Mouse (Mus musculus) embryo, embryonic 9.5 days (tissue): ENCODE data around the gene Pyurf.
A peak's percentile ranks its signal among the peaks of the same experiment; 100 is the strongest.

Source experiments
- DNase-seq: peaks from one replicate; pipeline ENCODE4 v3.0.0-alpha.2; 2017; ENCODE audit errors: extremely low spot score

Gene Pyurf

DNA sequence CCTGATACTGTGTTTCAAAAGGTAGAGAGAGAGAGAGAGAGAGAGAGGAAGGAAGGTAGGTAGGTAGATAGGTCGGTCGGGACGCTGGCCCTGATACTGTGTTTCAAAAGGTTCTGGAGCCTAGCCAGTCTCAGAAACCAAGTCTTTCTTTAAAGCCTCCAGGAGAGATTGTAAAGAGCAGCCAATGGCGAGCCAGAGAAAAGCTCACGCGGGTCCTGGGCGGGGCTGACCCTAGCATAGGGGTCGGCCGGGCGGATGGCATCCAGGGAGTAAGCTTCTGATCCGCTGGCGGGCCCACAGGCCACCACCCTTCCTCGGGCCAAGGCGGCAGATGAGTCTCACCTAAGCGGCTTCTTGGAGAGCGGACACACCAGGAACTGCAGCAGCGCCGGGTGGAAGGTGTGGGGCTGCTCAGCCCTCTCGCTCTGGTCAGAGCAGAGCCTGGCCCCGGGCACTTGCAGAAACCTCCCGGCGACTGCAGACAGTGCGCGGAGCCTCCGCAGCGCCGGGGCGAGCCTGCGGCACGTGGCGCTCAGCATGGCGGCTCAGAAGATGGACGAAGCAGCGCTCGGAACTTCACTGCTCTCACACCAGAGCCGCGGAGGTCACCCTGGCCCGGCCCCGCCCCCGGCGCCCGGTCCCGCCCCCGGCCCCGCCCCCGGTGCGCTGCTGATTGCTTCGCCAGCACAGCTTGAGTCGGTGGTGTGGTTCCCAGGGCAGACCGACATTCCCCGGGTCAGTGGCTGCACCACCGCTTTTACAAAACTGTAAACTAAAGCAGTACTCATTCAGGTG lies at the start of gene Pyurf:
Gene Pyurf, minus strand, starts transcription at position 612 of the 795 bp plus-strand sequence.
- peak; percentile 96 for DNase-seq

DNA sequence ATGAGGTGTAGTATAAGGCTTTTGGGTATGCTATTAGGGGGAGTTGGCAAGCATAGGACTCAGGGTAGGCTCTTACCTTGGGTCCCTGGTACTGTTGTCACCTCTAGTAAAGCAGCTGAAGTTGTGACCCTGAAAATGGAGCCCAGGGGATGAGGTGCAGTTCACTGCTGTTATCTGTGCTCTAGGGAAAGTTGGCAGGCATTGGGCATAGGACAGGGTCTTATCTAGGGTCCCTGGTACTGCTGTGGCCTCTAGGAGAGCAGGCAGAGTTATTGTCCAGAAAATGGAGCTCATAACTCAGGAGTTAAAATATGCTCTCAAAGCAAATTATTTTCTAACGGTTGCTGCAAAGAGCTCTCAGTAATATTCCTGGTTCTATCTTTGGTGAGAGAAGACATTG lies 29.5 kb upstream of the Pyurf start:
- no peak for DNase-seq

DNA sequence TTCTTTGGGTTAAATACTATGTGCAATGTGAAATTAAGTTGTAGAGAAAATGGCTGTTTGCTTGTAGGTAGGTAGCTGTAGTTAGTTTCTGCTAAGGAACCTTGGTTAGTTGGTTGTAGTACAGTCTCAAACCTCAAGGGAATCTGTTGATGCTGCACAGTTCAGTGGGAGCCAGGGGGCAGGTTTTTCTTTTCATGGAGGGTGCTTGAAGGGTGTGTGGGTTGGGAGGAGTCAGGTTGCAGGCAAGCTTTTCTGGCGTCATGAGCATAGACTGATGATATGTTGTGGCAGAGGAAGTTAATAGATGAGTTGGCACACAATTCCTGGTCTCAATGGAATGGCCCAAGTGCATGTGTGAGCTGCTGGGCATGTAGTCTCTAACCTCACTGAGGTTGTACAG lies 19.8 kb upstream of the Pyurf start:
- DNase-seq: no peak

DNA sequence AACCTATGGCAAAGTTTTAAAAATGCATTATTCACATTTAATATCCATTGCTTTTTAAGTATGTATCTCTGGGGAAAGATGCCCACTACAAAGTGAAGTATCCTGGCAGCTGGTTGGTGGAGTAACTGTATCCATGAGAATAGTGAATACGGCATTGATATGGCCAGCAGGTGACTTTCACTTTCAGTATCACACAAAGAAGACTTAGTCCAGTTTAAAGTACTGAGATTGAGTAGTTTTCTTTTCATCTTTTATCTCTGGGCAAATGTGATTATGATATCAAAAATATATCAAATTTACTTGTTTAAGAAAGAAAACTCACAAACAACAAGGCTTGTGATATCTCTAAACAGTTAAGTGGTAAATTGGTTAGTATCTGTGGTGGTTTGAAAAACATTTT lies 14.8 kb upstream of the Pyurf start:
- no peak for DNase-seq

DNA sequence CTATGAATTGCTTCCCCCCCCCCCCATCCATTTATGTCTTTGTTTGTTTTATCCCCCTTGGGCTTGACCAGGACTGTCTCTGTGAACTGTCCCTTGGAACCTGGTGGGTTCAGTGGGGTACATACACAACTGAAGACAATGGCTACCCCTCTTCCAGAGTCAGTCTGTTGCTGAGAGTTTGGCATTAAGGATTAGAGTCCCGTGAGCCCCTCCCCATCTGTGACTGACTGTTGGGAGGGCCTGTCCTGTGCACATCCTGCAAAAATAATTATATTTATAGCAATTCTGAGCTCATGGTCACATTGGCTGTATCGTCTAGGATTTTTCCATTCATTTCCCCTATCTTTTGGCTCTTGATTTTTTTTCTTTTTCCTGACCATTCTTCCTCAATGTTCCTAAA lies 11.8 kb upstream of the Pyurf start:
- DNase-seq: no peak

DNA sequence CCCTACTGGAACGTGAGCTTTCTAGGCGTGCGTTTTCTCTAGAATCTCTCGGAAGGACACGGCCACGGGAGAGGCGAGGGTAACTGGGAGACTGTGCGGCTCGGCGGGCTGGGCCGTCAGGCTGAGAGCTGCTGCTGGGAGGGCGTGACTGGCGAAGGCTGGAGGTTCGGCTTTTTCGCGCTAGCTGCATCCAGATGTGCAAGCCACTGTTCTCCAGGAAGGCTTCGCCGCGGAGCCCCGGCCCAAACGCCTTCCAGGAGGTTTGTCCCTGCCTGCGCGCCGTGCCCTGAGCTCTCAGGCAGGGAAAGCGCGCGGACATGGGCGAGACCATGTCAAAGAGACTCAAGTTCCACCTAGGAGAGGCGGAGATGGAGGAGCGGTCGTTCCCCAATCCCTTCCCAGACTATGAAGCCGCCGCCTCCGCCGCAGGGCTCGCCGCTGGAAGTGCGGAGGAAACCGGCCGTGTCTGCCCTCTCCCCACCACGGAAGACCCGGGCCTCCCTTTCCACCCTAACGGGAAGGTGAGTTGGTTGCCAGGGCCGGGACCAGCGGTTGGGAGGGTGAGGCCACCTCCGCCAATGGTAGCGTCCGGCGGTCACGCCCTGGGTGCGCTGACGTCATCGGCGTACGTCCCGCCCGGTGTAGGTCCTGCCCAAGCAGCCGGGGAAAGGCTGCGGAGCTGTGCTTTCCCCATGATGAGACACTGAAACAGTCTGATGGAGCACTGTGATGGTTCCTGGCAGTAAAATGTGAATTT lies 11.0 kb upstream of the Pyurf start:
- DNase-seq: peak; percentile 95

DNA sequence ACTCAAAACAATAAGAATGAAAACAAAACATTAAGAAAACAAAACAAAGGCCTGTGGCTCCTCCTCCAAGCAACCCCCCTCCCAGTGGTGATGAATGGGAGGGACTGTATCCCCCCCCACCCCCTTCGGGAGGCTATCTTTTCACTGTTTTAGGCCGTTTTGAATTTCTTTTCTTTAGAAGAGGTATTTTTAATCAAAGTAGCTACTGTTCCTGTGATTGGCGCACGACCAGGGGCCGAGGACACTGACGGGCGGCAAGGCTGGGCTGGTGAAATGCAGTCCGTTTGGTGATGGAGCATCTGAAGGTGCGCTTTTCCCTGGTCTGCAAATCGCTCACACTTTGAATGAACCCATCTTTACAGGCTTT lies 10.5 kb upstream of the Pyurf start, which contains the start of gene Lancl2:
Gene Lancl2, plus strand, starts transcription at position 165 of the 367 bp plus-strand sequence.
- DNase-seq: no peak

DNA sequence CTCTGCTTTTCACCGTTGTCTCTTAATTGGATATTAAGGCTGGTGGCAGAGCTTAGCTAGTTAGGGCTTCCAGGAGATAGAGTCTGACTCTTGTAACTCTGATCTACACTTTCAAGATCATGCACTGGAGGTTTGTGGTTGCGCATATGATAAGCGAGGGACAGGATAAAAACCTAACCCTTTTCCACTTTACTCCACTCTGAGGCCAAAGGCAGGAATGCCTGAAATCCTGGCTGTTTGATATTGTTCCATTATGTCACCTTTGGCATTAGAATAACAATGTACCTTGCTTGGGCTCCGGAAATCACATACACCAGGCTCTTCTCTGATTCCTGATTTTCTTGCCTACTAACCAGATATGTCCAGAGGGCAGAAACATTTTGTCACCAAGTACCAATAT lies 9.8 kb upstream of the Pyurf start:
- DNase-seq: no peak

DNA sequence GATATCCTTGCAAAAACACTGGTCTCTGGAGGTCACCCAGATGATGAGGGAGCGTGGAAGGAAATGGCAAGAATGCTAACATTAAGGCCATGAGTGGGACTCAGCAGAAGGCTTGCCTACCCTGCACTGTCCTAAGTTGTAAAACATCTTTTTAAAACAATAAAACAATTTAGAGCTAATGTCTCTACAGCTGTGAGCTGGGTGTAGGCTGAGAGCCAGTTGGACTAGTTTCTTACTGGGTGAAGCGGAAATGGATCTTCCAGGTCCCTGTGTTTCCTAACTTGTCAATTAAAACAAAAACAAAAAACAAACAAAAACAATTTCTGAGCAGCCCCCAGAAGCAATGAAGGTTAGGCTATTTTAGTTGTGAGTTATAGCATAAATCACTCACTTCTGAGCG lies 1.2 kb upstream of the Pyurf start:
- DNase-seq: no peak

DNA sequence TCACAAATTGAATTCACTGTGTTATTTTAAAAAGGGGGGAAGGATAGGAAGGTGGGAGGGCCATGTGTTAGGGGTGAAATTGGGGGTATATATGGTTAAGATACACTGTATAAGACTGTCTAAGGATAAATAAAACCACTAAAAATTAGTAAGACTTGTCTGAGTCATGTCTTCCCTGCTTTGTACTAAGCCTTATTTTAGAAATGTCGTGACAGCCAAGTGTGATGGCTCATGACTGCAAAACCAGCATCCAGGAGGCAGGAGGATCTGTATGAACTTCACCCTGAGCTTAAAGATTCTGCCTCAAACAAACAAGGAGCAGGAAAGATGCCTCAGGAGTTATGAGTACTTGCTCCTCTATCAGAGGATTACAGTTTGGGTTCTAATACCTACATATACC lies 7.7 kb downstream of the Pyurf start:
- no peak for DNase-seq

DNA sequence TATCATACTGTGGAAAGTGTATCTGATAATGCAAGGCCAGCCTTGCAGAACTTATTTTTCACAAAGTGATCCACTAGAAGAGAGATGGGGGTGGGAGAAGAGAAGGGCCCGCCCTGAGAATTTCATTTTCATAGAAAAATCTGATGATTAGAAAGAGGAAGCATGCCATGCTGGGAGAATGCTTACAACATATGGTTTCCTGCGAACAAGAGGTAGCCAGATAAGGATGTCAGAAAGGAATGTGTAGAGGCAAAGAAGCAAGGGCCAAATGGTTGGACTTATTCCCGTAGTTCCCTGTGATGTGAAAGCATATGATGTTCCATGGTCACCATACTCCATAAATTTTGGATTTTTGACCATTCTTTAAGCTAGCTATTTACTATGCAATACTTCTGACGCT lies 30.6 kb downstream of the Pyurf start:
- DNase-seq: no peak

DNA sequence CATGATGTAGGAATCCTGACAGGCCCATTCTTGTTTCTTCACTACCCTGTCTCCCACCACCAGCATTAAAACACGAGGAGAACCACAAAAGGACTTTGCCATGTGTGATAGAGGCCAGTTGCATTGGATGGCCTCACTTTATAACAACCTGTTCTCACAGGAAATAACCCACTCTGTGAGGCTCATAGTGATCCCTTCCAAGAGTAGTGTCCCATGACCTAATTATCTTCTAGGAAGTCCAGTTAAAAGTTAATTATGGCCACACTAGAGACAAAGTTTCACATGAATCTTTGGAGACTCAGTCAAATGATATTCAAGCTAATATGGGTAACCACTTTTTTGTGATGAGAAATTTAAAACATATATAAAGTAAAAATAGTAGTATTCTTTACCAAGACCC lies 44.6 kb downstream of the Pyurf start:
- DNase-seq: no peak

DNA sequence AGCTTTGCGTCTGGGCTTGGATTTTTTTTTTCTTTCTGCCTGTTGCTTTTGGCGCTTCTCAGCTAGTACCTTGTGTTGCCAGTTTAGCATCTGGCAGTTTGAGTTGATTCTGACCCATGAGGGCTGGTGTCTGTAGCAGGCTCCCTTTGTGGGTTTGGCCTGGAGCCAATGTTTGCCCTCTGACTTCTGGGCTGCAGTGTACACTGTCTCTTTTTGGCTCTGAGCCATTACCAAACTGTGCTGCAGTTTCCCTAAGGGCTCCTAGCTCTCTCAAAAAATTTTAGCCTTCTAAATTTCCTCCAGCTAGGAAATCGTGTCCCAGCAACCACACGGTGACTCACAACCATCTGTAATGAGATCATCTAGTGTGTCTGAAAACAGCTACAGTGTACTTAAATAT lies 50.1 kb downstream of the Pyurf start:
- no peak for DNase-seq

DNA sequence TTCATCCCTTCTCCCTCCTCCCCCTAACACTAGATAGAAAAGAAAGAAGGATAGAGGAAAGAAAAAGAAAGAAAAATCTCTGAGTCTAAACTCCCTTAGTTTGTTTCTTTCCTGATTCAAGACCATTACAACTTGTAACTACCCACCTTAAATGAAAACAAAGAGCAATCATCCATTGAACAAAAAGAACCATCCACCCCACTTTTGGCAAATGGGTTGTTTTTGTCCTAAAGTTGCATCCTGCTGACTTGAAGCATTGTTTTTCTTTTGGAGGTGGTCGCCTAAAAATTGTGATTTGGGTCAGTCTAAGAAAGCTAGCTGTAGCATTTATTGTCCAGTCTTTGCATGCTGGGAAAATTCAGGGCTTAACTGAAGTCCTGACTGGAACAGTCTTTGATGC lies 52.3 kb downstream of the Pyurf start:
- DNase-seq: no peak
